Mouse (Mus musculus) B cell, adult 2 months (primary cell): Measurements from ENCODE around the gene Sept7.
A peak's percentile ranks its signal among the peaks of the same experiment; 100 is the strongest.
"Not testable (repeated sequence)": the region's sequence is repeated elsewhere in the genome, so short reads cannot be mapped to it uniquely, and the experiment has no call there.

Source experiments
- DNase-seq, 2 experiments: peaks; one replicate each; pipeline ENCODE4 v3.0.0; 2022

Sept7 gene

DNA sequence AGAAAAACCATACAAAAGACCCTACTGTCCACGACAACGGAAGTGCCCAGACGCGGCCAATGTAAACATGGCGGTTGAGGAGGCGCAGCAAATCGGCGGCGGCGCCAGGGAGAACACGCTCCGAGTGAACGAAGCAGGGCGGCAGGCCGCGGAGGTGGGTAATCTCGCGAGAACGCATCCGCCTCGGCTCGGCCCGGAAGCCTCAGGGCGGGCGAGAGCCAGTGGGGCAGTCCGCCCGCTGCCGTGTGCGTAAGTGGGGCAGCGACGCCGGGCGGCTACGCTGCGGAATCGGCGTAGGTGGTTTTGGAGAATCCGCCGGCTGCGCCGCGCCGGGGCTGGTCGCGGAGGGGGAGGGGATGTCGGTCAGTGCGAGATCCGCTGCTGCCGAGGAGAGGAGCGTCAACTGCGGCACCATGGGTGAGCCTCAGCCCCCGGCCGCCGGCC lies at the start of gene Sept7:
Gene Sept7 (plus strand): TSS at position 157 of the 444 bp plus-strand sequence.
- peak; percentile 98 for DNase-seq

DNA sequence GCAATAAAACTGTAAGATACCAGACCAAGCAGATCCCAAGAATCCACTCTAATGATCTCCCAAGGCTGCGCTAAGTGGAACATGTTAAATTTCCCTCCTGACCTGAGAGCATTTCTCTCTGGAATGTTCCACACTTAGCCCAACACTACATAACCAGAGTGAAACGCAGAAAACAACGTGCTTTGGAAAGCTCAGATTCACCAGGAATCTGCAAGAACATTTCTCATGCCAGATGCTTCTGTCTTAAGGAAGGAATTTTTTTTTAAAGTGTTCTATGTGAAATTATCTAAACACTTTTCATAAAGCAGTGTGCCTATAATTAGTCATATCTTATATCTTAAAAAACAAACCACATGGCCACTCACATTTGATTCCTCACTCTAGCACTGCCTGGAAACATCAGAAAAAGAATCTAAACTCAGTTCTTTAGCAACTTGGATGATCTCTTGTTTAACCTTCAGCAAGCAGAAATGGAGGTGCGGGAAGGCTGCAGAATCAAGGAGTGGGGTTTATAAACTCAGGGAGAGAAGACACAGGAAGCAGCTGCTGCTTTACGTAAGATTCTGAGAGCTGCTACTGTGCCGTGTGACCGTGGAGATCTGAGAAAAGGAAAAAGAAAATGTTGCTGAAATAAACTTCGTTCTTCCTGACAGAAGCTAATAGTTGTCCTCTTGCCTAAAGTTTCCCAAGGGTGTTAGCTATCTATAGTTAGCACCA lies 44.0 kb upstream of the Sept7 start:
- DNase-seq: no peak

DNA sequence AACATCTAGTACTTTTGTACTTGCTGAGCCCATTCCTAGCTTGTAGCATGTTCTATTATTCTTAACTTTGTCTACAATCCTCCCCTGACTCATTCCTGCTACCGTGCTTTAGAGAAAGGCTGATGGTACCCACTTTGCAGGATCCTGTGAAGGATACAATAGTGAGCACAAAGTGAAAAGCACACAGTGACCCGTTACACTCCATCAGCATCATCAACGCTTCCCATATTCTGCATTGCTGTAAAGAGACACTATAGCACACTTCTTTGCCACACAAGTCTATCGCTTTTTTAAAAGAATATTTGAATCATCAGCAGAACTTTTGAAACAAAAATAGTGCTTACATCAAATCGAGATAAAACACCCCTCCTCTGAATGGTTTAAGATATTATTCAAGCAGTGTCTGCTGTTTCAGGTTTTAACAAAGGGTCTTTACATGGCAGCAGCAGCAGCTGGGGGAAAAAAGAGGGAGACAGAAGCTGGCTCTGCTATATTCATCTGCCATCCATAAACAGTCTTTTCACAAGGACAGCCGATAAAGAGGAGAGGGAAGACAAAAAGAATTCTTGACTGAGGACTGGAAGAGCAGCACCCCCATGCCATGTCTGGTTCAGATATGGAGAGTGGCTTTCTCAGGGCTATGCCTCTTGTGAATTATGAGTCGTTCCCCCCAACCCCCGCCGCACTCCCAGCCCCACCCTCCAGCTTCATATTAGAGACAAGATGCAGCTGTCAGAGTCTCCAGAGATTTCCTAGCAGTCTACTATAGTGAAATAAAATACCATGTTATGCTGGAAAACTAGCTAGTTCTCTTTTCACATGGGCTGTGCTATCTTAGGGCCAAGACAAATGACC lies 39.7 kb upstream of the Sept7 start:
- DNase-seq: no peak

DNA sequence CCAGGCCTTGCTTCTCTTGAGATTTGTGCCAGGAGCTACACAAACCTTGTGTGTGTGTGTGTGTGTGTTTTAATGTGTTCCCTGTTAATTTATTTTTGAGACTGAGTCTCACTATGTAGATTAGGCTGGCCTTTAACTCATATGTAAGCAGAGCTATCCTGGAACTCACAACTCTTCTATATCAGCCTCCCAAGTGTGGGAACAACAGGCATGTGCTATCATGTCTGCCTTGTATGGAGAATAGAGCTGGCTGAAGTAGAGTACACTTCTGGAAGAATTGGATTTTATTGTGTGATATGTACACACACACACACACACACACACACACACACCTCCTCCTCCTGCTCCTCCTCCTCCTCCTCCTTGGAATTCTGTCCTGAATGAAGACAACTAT lies 39.1 kb upstream of the Sept7 start:
- DNase-seq: no peak

DNA sequence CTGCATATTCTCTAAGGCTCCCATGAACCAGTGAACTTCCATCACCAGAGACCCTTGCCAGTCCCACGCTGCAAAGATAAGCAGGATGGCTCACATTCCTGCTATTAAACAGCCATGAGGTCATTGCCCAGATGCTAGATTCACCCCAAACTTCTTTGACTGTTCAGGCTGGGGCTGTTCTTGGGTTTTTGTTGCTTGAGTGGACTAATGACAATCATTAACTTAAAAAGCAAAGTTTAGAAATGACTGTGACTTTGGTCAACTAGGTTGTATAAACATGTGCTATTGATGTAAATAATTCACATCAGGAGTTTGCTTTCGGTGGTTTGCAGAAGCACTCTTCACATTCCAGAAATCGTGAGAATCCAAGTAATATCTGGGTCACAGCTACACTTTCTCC lies 36.8 kb upstream of the Sept7 start:
- DNase-seq: no peak

DNA sequence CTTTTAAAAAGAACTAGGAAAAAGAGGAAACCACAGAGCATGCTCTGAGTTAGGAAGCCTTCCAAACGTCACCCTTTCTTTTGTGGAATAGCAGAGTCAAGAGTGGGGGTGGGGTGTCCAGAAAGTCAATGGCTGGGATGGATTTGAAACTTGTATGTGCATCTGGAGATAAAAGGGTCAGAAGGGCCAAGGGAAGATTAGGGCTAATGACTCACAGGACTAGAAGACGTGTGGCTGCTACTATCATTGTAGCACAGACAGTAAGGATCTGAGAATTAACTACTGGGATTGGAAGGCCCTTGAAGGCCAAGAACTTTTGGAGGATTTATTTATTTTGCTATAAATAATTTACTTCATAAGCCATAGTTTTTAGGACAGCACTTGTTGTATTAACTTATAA lies 36.0 kb upstream of the Sept7 start:
- DNase-seq: no peak

DNA sequence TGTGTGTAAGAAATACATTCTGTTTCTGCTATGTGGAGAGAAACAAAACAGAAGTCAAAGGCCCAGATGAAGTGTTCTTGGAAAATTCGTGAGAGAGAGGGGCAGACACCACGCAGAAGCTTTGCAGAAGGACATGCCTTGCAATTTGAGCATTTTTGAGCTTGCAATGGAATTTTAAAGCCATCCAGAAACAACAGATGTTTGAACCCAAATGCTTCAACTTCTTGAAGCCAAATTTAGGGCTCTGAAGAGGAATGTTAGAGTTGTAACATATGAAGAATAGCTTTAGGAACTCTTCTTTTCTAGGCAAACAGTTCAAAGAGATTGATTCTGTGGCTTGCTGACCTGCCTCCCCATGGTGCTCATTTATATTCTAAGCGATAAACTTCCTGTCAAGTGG lies 33.3 kb upstream of the Sept7 start:
- DNase-seq: no peak

DNA sequence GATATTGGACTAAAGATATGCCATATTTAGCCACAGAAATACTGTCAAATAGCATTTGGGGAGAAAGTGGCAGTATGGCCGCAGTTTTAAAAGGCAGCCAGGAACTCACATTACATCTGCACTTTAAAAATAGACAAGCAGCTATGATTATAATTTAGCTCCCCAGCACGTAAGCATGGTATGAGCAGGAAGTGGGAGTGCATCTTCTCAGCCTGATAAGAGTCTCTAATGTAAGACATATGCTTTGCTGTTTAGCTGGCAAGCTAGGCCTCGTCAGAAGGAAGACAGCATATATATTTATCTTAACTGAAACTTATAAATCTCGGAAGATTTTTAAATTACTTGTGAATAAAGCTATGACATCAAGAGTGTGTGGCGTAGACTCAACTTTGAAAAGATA lies 32.4 kb upstream of the Sept7 start:
- DNase-seq: no peak

DNA sequence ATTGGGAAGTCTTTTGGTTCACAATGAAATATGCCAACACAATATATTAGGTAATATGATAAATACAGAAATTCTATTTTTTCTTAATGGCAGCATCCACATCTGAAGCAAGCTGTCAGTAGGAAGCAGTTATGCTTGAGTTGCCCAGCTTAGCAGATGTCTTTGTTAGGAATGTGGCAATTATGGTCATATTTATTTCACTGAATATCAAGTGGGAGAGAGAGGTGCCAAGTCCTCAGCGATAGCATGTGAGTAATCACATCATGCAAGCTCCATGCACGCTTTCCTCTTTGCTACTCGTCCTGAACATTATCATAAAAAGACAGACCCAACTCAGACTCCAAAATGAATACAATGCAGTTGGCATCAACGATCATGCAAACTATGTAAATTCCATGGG lies 27.3 kb upstream of the Sept7 start:
- DNase-seq: no peak

DNA sequence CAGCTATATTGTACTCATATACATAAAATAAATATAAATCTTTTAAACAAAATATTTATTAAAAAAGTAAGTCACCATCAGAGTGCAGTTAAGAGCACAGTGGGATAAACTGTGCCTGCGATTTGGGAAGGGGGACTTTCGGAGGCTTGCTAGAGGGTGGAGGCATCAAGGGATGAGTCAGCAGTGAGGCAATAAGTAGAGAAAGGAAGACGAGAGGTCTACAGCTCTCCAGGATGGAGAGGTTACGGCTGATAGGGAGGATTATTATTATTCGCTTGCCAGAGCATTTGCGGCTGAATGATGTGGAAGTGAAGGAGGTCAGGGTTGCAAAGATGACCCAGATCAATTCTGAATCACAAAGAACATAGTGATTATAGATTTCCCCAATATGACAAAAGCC lies 22.5 kb upstream of the Sept7 start:
- DNase-seq: no peak

DNA sequence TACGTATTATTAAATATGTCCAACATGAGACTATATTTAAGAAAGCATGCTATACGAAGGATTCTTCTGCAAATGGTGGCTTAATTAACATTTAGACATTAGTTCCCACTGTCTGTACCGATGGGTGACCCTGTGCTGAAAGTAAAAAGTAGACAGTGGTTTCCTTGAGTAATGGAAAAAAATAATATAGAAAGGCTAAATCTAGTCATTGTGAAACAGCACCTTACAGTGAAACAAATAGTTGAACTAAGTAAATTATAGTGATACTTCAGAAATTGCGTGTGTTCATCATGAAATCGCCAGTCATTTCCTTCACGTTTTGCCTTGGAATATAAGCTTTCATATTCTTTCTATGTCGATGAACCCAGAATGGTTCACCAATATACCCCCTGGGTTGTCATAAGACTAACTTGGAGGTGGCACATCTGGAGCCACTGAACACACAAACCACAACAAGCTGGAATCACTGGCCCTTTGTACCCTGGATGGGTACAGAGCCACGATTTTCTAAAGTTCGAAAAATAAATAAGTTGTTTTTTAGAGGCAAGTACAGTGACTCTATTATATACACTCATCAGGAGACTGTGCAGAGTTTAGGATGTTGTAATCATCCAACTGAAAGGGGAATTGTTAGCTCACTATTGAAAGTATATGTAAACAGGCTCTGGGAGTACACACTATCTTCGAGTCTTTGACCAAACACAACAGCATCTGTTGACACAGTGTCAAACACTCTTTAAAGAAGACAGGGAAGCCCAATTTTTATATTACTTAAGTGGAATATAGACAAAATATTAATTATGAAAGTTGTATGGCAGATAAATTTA lies 21.8 kb upstream of the Sept7 start:
- no peak for DNase-seq

DNA sequence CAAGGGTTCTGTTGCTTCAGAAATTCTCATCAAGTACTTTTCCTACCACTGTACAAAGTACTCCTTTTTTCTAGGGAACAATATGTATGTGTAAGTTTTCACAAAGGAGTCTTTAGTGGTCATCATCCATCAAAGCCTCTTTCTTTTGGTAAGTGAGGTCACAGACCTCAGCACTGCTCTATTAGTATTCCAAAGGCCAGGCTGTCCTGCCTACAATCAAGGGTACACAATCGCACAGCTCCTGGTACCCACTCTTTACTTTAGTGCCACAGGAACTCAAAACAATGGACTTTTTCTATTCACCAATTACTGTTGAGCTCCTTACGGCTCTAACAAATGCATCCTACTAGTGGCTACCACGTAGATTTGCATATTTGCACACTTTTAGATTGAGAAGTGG lies 11.2 kb upstream of the Sept7 start:
- no peak for DNase-seq

DNA sequence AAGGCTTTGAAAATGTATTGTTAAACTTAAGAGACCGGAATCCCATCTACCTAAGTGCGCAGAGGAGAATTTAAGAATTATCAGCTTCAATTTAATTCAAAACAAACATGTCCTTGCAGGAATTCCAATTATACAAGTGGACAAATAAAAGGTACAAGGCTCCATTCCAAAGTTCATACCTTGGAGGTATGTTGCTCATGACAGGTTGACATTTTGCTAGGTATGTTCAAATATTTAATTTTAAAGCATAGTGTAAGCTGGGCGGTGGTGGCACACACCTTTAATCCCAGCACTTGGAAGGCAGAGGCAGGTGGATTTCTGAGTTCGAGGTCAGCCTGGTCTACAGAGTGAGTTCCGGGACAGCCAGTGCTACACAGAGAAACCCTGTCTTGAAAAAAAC lies 10.5 kb upstream of the Sept7 start:
- DNase-seq: not testable (repeated sequence)

DNA sequence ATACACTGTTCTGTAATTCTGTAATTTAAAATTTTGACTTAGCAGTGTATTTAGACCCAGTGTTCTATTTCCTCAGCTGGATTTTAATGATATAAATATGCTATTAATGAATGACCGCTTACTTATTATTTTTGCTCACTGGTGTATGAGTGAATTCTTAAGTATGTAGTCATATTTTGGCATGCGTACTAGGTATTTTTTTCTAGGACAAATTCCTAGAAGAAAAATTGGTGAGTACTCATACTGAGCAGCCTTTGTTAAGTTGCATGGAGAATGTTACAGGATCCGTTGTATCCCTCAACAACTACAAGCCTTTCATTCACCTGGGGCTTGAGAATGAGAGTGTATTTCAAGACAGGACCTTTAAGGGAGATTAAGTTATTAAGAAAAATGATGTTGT lies 10.0 kb upstream of the Sept7 start:
- DNase-seq: no peak

DNA sequence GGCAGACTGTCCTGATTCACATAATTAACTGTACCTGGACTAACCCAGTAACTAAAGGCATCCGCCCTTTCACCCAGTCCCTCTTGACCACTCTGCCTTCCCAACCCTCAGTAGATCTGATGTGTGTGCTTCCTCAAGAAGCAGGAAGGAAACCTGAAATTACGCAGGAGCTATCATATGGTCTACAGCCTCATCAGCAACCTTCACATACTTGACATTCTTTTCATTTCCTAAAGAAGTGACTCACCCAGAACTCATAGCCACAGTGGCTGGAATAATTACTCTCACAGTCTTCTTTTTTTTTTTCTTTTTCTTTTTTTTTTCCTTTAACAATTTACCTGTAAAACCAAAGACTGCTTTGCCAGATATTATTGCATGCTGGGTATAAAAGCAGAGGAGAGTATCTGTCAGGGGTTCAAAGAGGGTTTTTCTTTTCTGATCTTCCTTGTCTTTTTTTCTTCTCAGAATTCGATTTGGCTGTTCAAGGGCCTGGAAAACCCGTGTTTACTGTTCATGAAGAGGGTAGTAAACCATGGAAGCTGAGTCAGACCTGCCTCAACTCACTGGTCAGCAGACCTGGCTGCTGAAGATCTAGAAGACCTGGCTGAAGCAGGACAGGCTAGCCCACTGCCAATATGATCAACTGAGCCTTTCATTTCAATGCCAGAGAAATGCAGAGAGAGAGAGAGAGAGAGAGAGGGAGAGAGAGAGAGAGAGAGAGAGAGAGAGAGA lies 8.1 kb upstream of the Sept7 start:
- DNase-seq: no peak

DNA sequence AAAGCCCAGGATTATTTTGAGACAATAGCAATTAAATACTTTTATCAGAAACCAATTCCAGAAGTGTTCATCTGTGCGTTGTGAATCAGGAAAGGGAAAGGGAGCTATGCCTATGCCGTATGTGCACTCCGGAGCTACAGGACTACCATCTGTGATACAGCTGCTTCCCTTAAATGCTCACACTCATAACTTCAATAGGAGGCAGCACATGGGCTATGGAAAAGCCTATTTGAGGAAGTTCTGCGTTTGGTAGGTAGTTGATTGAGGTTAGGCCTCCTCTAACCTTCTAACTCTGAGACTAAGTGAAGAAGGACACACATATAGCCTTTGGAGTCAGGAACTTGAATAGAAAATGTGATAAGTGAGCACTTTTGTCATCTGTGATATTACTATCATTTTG lies 7.1 kb upstream of the Sept7 start:
- no peak for DNase-seq

DNA sequence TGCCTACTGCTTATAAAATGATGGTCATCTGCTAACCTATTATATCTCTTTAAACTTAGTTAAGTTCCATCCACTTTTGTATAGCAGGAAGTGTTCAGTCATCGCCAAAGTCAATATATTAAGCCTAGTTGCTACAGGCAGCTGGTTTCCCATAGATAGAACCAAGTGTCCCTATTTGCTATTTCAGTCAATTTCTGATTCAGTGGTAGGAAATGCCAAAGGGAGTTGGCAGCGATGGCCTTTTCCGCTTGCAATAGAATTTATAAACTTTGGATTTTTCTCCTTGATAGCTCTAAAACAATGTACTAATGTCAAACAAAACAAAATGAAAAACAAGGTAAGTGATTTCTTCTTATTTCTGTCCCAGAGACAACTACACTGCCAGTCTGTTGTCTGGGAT lies 5.7 kb upstream of the Sept7 start:
- no peak for DNase-seq

DNA sequence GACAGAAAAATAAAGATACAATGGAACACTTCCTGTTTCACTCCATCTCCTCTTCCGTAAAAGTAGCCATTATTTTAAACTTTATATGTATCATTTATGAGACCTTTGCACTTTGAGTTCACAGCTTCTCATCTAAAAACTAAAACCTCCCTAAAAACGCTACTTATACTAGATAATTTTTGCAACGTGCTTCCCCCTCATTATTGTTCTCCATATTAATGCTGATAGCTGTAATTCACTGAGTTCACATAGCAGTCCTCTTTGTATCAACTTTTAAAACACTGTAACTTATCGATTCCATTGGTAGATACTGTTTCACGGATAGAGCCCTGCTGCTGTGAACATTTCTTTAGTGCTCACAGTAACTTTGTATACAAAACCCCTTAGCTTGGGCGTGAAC lies 1.1 kb upstream of the Sept7 start:
- no peak for DNase-seq

DNA sequence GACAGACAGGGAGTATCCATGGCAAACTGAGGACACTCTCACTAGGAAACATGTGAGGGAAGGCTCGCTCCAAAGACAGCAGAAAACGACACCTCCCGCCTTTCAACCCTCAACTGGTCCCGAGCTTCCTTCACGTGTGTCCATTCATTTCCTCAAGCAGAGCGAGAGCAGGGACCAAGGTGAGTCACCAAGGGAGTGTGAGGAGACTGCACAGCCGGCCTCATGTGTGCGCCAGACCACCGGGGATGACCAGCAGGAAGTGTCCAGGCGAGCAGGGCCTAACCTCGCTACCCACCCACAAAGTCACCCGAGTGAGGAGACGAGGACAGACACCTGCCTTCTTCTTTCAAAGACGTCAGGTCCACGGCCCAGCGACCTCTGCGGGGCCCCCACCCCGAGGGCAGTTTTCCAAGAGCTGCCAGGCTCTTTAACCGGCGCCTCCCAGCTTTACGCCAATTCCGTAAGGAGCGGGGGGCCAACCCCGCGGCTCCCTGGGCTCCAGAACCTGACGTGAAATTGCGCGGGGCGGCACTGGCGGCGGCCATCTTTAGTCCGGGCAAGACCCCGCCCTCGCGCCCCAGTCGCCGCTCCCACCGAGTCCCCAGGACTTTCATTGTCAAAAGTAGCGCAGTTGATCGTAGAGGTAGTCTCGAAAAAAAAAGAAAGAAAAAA lies 492 bp upstream of the Sept7 start:
- peak; percentile 89 for DNase-seq

DNA sequence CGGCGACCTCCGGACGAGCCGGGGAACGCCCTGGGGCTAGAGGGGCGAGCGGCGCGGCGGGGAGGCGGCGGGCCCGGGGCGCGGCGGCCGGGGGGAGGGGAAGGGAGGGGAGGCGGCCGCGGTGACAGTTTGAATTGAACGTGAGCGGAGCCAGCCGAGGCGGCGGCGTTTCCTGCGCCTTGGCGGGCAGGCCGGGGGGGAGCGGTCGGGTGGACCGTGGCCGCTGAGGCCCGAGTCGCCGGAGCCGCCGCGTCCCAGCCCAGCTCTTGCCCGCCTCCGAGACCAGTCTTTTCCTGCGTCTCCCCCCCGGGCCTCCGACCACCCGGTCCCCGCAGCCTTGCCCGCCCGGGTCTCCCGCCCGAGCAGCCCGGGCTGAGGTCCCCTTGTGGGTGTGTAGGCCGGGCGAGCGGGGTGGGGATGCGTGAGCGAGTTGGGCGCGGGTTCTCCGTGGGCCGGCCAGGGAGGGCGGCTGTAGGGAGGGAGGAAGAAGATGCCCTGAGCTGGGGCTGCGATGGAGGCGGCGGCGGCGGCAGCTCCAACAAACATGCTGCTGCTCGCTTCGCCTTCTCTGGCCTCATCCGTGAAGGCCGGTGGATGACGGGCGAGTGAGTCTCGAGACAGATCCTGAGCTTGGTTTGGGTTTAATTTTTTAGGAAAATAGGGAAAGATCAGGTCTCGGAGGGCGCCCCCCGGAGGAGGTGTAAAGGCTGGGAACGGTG lies 679 bp downstream of the Sept7 start:
- DNase-seq: peak; percentile 61 to 70

DNA sequence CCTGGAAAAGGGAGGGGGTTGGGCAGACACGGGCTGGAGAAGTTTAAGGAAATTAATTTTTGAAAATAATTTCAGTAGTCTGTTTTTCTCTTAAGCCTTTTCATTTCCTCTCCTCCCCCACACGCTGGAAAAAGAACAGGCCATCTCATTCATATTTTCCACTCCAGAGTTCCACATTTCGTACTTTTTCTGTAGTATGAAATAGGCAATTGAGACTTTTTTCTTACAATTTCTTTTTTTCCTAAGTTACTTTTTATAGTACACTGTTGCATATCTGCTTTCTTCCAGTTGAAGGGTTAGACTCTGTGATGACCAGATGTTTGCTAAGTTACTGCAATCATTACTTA lies 1.2 kb downstream of the Sept7 start:
- no peak for DNase-seq

DNA sequence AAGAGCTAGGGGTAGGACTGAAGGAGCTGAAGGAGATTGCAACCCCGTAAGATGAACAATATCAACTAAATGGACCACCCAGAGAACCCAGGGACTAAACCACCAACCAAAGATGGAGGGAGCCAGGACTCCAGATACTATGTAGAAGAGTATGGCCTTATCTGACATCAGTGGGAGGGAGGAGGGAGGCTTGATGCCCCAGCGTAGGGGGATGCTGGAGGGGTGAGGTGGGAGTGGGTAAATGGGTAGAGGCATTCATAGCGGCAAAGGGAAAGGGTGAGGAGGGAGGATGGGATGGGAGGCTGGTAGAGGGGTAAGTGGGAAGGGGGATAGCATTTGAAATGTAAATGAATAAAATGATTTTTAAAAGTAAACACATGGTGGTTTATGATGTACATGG lies 8.2 kb downstream of the Sept7 start:
- no peak for DNase-seq
